Mouse (Mus musculus) layer of hippocampus, postnatal 14 days (tissue): ENCODE measurements around the gene Zbtb33. TPM values are rescaled to one million over a fixed set of nuclear protein-coding genes. Genes with fewer than 3 reads are reported as not detected.

Experiments used
- microRNA-seq, 2 experiments: library from miRNA; unstranded; fragments of <30 nt; microRNA quantifications; one replicate each; pipeline ENCODE4 v1.2.0; 2021
- total RNA-seq, 2 experiments: library from RNA; stranded (reverse); gene quantifications; 2 replicates each; pipeline ENCODE4 v1.2.3; 2021

Gene Zbtb33
- total RNA-seq, 2 experiments from 2014 or later: 21.6 to 22.8 TPM

Small RNA genes lying within 50 kb of the gene (microRNA-seq; reads per million reads assigned to microRNA genes)
- gene Mir3110: 0 reads per million in 2 experiments

Other genes with a start within 250 kb of the Zbtb33 start
- not detected for gene Btg1-ps1, start 171.0 kb upstream of the Zbtb33 start, total RNA-seq
- gene Btg1-ps2, start 146.7 kb upstream of the Zbtb33 start, total RNA-seq: not detected
- gene Rhox10, start 123.3 kb upstream of the Zbtb33 start, total RNA-seq: not detected
- not detected for gene Rhox11, start 104.7 kb upstream of the Zbtb33 start, total RNA-seq
- not detected for gene Rhox12, start 78.9 kb upstream of the Zbtb33 start, total RNA-seq
- gene Rhox13, start 68.6 kb upstream of the Zbtb33 start, total RNA-seq: not detected
- 10 to 100 TPM; 15.5 to 18.8 TPM for gene Tmem255a, start 62.6 kb downstream of the Zbtb33 start, total RNA-seq
- not detected for gene Atp1b4, start 126.4 kb downstream of the Zbtb33 start, total RNA-seq